Mouse (Mus musculus) heart, postnatal 0 days (tissue): ENCODE measurements around the gene Coq2.

ENCODE experiments used
- CTCF ChIP-seq: IDR thresholded peaks from 2 replicates; pipeline ENCODE4 v1.5.1; 2016; ENCODE audit warnings: antibody characterized with exemption, control low read depth, low read depth
- EP300 ChIP-seq: IDR thresholded peaks from 2 replicates; pipeline ENCODE4 v1.6.1; 2016; ENCODE audit warnings: antibody characterized with exemption, low read depth

- TF ChIP-seq EP300 (no peak), CTCF (no peak)
Measured at GRCm38 (mm10) chr5:100648046-100648445, 26.9 kb downstream of the Coq2 start.
